Mouse (Mus musculus): ENCODE data around the gene Tubd1. TPM values are rescaled to one million over a fixed set of nuclear protein-coding genes. Genes with fewer than 3 reads are reported as not detected.
"Not testable (repeated sequence)": the region's sequence is repeated elsewhere in the genome, so short reads cannot be mapped to it uniquely, and the experiment has no call there.

Gene Tubd1
- 10.7 and 11.9 TPM in 2 replicates for polyA plus RNA-seq (2016; fragmentation: Nextera tagmentation; extraction: Ambion mirVana)

GRCm38 (mm10) chr11:86544639-86545299 is at the start of gene Tubd1, which contains the start of gene Rps6kb1:
TSS of gene Tubd1 (plus strand) at chr11:86544991.
TSS of gene Rps6kb1 (minus strand) at chr11:86544805.
- WGBS: under 1% methylated on average over 43 of the region's 43 CpGs
- H3K9ac ChIP-seq: peak within 1 kb of the TSS; percentile 97
- peak; percentile 98 for ATAC-seq (ENCODE audit: low FRiP score, low read depth)
- H3K27me3 ChIP-seq (replicated peaks): no peaks in the 10 kb centered on the region
- H3K36me3 ChIP-seq: peaks cover 4% of the 10 kb centered on the region; the same call in 1 of the 2 replicates
- H3K4me3 ChIP-seq: peak within 1 kb of the TSS; percentile 98
- H3K4me2 ChIP-seq (replicated peaks): peak within 1 kb of the TSS; percentile 85
- H3K9me3 ChIP-seq: no peaks in the 10 kb centered on the region
- peak within 1 kb of the TSS; percentile 62 for H3K27ac ChIP-seq
- no peaks in the 10 kb centered on the region for H3K4me1 ChIP-seq

- Histone ChIP-seq H3K9me3 (no peaks in the 10 kb centered on the region), H3K27ac (no peak overlapping the region), H3K4me1 (no peaks in the 10 kb centered on the region), H3K9ac (no peak overlapping the region), H3K4me3 (no peak overlapping the region), H3K4me2 (replicated peaks) (no peak overlapping the region), H3K36me3 (peaks cover 21% of the 10 kb centered on the region), H3K27me3 (replicated peaks) (no peaks in the 10 kb centered on the region)
- WGBS: 96% methylated on average over 1 of the region's 1 CpGs
- ATAC-seq (ENCODE audit: low FRiP score, low read depth): no peak
Measured at GRCm38 (mm10) chr11:86497356-86497755, 47.4 kb upstream of the Tubd1 start.

GRCm38 (mm10) chr11:86497908-86498307 is 46.9 kb upstream of the Tubd1 start:
- Histone ChIP-seq H3K9me3 (no peaks in the 10 kb centered on the region), H3K4me1 (no peaks in the 10 kb centered on the region), H3K27ac (no peak overlapping the region), H3K4me2 (replicated peaks) (no peak overlapping the region), H3K27me3 (replicated peaks) (no peaks in the 10 kb centered on the region), H3K36me3 (peaks cover 21% of the 10 kb centered on the region), H3K4me3 (no peak overlapping the region), H3K9ac (no peak overlapping the region)
- ATAC-seq (ENCODE audit: low FRiP score, low read depth): no peak
- WGBS: 77% methylated on average over 3 of the region's 3 CpGs

GRCm38 (mm10) chr11:86500795-86501194 is 44.0 kb upstream of the Tubd1 start:
- 58% methylated on average over 1 of the region's 1 CpGs for WGBS
- ATAC-seq (ENCODE audit: low FRiP score, low read depth): no peak
- Histone ChIP-seq H3K9me3 (no peaks in the 10 kb centered on the region), H3K27ac (no peak overlapping the region), H3K4me3 (no peak overlapping the region), H3K4me2 (replicated peaks) (no peak overlapping the region), H3K36me3 (peaks cover 29% of the 10 kb centered on the region), H3K9ac (no peak overlapping the region), H3K27me3 (replicated peaks) (no peaks in the 10 kb centered on the region), H3K4me1 (no peaks in the 10 kb centered on the region)

GRCm38 (mm10) chr11:86503121-86503520 is 41.7 kb upstream of the Tubd1 start:
- WGBS: 93% methylated on average over 2 of the region's 2 CpGs
- Histone ChIP-seq H3K9me3 (no peaks in the 10 kb centered on the region), H3K9ac (no peak overlapping the region), H3K27me3 (replicated peaks) (no peaks in the 10 kb centered on the region), H3K4me1 (no peaks in the 10 kb centered on the region), H3K36me3 (peaks cover 38% of the 10 kb centered on the region), H3K4me2 (replicated peaks) (no peak overlapping the region), H3K27ac (no peak overlapping the region), H3K4me3 (no peak overlapping the region)
- ATAC-seq (ENCODE audit: low FRiP score, low read depth): no peak

- Histone ChIP-seq H3K27me3 (replicated peaks) (no peaks in the 10 kb centered on the region), H3K4me3 (no peak overlapping the region), H3K4me1 (no peaks in the 10 kb centered on the region), H3K27ac (no peak overlapping the region), H3K9ac (no peak overlapping the region), H3K9me3 (no peaks in the 10 kb centered on the region), H3K4me2 (replicated peaks) (no peak overlapping the region), H3K36me3 (peaks cover 68% of the 10 kb centered on the region)
- ATAC-seq (ENCODE audit: low FRiP score, low read depth): no peak
- WGBS: 92% methylated on average over 2 of the region's 2 CpGs
Measured at GRCm38 (mm10) chr11:86507334-86507733, 37.5 kb upstream of the Tubd1 start.

GRCm38 (mm10) chr11:86507991-86508390 is 36.8 kb upstream of the Tubd1 start:
- Histone ChIP-seq H3K9me3 (no peaks in the 10 kb centered on the region), H3K4me3 (no peak overlapping the region), H3K4me2 (replicated peaks) (no peak overlapping the region), H3K27ac (no peak overlapping the region), H3K4me1 (no peaks in the 10 kb centered on the region), H3K9ac (no peak overlapping the region), H3K27me3 (replicated peaks) (no peaks in the 10 kb centered on the region), H3K36me3 (peaks cover 68% of the 10 kb centered on the region)
- no peak for ATAC-seq (ENCODE audit: low FRiP score, low read depth)
- WGBS: 93% methylated on average over 2 of the region's 2 CpGs

GRCm38 (mm10) chr11:86516620-86517019 is 28.2 kb upstream of the Tubd1 start:
- H3K4me2 ChIP-seq (replicated peaks): no peak overlapping the region
- ATAC-seq (ENCODE audit: low FRiP score, low read depth): no peak
- H3K4me3 ChIP-seq: no peak overlapping the region
- peaks cover 65% of the 10 kb centered on the region for H3K36me3 ChIP-seq
- no peaks in the 10 kb centered on the region for H3K9me3 ChIP-seq
- H3K27me3 ChIP-seq (replicated peaks): no peaks in the 10 kb centered on the region
- H3K27ac ChIP-seq: no peak overlapping the region
- H3K9ac ChIP-seq: no peak overlapping the region
- WGBS: 85% methylated on average over 3 of the region's 3 CpGs
- H3K4me1 ChIP-seq: no peaks in the 10 kb centered on the region

- Histone ChIP-seq H3K36me3 (peaks cover 65% of the 10 kb centered on the region), H3K9me3 (no peaks in the 10 kb centered on the region)
- 94% methylated on average over 3 of the region's 3 CpGs for WGBS
Measured at GRCm38 (mm10) chr11:86517229-86517628, 27.6 kb upstream of the Tubd1 start.

GRCm38 (mm10) chr11:86519751-86520150 is 25.0 kb upstream of the Tubd1 start:
- no peaks in the 10 kb centered on the region for H3K9me3 ChIP-seq
- 88% methylated on average over 7 of the region's 7 CpGs for WGBS
- no peak overlapping the region for H3K4me3 ChIP-seq
- no peaks in the 10 kb centered on the region for H3K27me3 ChIP-seq (replicated peaks)
- H3K36me3 ChIP-seq: peaks cover 74% of the 10 kb centered on the region
- no peaks in the 10 kb centered on the region for H3K4me1 ChIP-seq
- H3K4me2 ChIP-seq (replicated peaks): no peak overlapping the region
- no peak overlapping the region for H3K9ac ChIP-seq
- ATAC-seq (ENCODE audit: low FRiP score, low read depth): no peak
- H3K27ac ChIP-seq: no peak overlapping the region

More at GRCm38 (mm10) chr11:86517229-86517628, 27.6 kb upstream of the Tubd1 start:
- H3K27me3 ChIP-seq (replicated peaks): no peaks in the 10 kb centered on the region
- H3K4me2 ChIP-seq (replicated peaks): no peak overlapping the region
- no peak overlapping the region for H3K9ac ChIP-seq
- no peak overlapping the region for H3K27ac ChIP-seq
- no peaks in the 10 kb centered on the region for H3K4me1 ChIP-seq
- no peak overlapping the region for H3K4me3 ChIP-seq
- no peak for ATAC-seq (ENCODE audit: low FRiP score, low read depth)

- no peaks in the 10 kb centered on the region for H3K4me1 ChIP-seq
- H3K36me3 ChIP-seq: peaks cover 70% of the 10 kb centered on the region
- H3K4me3 ChIP-seq: no peak overlapping the region
- WGBS: 94% methylated on average over 4 of the region's 4 CpGs
- no peak overlapping the region for H3K27ac ChIP-seq
- no peak overlapping the region for H3K4me2 ChIP-seq (replicated peaks)
- ATAC-seq (ENCODE audit: low FRiP score, low read depth): no peak
- H3K27me3 ChIP-seq (replicated peaks): no peaks in the 10 kb centered on the region
- H3K9ac ChIP-seq: no peak overlapping the region
- H3K9me3 ChIP-seq: no peaks in the 10 kb centered on the region
Measured at GRCm38 (mm10) chr11:86527528-86527927, 17.3 kb upstream of the Tubd1 start.

- 86% methylated on average over 1 of the region's 1 CpGs for WGBS
- peaks cover 43% of the 10 kb centered on the region for H3K36me3 ChIP-seq
- H3K27ac ChIP-seq: no peak overlapping the region
- H3K4me1 ChIP-seq: no peaks in the 10 kb centered on the region
- no peaks in the 10 kb centered on the region for H3K27me3 ChIP-seq (replicated peaks)
- no peak overlapping the region for H3K9ac ChIP-seq
- no peak for ATAC-seq (ENCODE audit: low FRiP score, low read depth)
- no peak overlapping the region for H3K4me2 ChIP-seq (replicated peaks)
- no peaks in the 10 kb centered on the region for H3K9me3 ChIP-seq
- H3K4me3 ChIP-seq: no peak overlapping the region
Measured at GRCm38 (mm10) chr11:86532834-86533233, 12.0 kb upstream of the Tubd1 start.

- H3K9ac ChIP-seq; ATAC-seq (ENCODE audit: low FRiP score, low read depth); H3K4me2 ChIP-seq (replicated peaks); H3K27me3 ChIP-seq (replicated peaks); H3K4me1 ChIP-seq; H3K9me3 ChIP-seq; H3K4me3 ChIP-seq; H3K27ac ChIP-seq: not testable (repeated sequence)
- H3K36me3 ChIP-seq: peaks cover 38% of the 10 kb centered on the region
- 94% methylated on average over 6 of the region's 6 CpGs for WGBS
Measured at GRCm38 (mm10) chr11:86533302-86533701, 11.5 kb upstream of the Tubd1 start.

Data from neural tube, embryonic 12.5 days (tissue).